Comparison of ENCODE assay signal across 10 mouse cellular contexts in genomic region chr2:20962284-20962683, GRCm38 (mm10). TPM values are rescaled to one million over a fixed set of nuclear protein-coding genes. Genes with fewer than 3 reads are reported as not detected.
DNase-seq lines count a peak whose midpoint lies in the region; ATAC-seq and TF ChIP-seq lines count a peak whose summit lies in the region.
"Had no signal": no experiment of that assay in that cellular context is flagged by ENCODE, and none has a peak within 500 bp of the region (broad histone marks: within the 10 kb centered on the region; RNA-seq: fewer than 3 reads in every experiment).

No protein-coding gene starts in this region.

- H3K4me3 ChIP-seq in heart, embryonic 11.5 days (ENCODE audit: low read depth, low read length): no peak overlapping the region
- peak overlapping the region; percentile 51 for H3K4me3 ChIP-seq in bone marrow macrophage, adult 2 months (ENCODE audit: insufficient read depth, low read length)
- 0 out of 2 replicates have a peak overlapping the region, but pooled peaks have one; percentile 6 for H3K4me3 ChIP-seq in forebrain, embryonic 14.5 days (ENCODE audit: low read depth, low read length)
- H3K4me3 ChIP-seq in liver, embryonic 13.5 days (replicated peaks): no peak overlapping the region

- H3K4me2 ChIP-seq in heart, embryonic 11.5 days: peak overlapping the region; percentile 23
- H3K4me2 ChIP-seq in forebrain, embryonic 14.5 days (ENCODE audit: low read length): peak overlapping the region; percentile 39
- H3K4me2 ChIP-seq in liver, embryonic 13.5 days: peak overlapping the region; percentile 43

- H3K36me3 ChIP-seq in heart, embryonic 11.5 days (ENCODE audit: control insufficient read depth, insufficient read depth, low read length): no peaks in the 10 kb centered on the region
- no peaks in the 10 kb centered on the region for H3K36me3 ChIP-seq in forebrain, embryonic 14.5 days (ENCODE audit: control insufficient read depth, insufficient read depth, low read length)
- H3K36me3 ChIP-seq in liver, embryonic 13.5 days: peaks cover 10% of the 10 kb centered on the region; the same call in 1 of the 2 replicates

- DNase-seq in heart, postnatal 25 days (ENCODE audit: low spot score): no peak
- peak; percentile 59 for DNase-seq in forebrain, embryonic 14.5 days (ENCODE audit: low spot score)
- no peak for DNase-seq in liver, embryonic 13.5 days
- no peak for DNase-seq in spleen, postnatal 14 days (ENCODE audit: low spot score in 2 of 2)
- no peak for DNase-seq in spleen, postnatal 10 days (ENCODE audit: low spot score in 2 of 2)
- DNase-seq in lung, postnatal 14 days: no peak
- DNase-seq: kidney, adult 2 months; thymus, postnatal 14 days had no signal

- H3K9ac ChIP-seq in heart, embryonic 11.5 days (ENCODE audit: low read depth, low read length): peak overlapping the region; percentile 16; the same call in 1 of the 2 replicates
- peak overlapping the region; percentile 38 for H3K9ac ChIP-seq in forebrain, embryonic 14.5 days (ENCODE audit: low read length)
- H3K9ac ChIP-seq in liver, embryonic 13.5 days: 0 out of 2 replicates have a peak overlapping the region, but pooled peaks have one; percentile 0

- intact Hi-C loops in heart, postnatal 25 days (cut with DNase I): loop anchor here (5.0 to 10.0 kb wide), 2 partner anchors 225 to 237 kb away; no protein-coding TSS in a partner anchor

- H3K9me3 ChIP-seq in heart, embryonic 11.5 days (replicated peaks; ENCODE audit: control insufficient read depth, low read length): no peaks in the 10 kb centered on the region
- no peaks in the 10 kb centered on the region for H3K9me3 ChIP-seq in forebrain, embryonic 14.5 days (replicated peaks; ENCODE audit: control insufficient read depth, low read length)
- no peaks in the 10 kb centered on the region for H3K9me3 ChIP-seq in liver, embryonic 13.5 days (replicated peaks)

- no peaks in the 10 kb centered on the region for H3K27me3 ChIP-seq in heart, embryonic 11.5 days (ENCODE audit: control insufficient read depth, insufficient read depth, low read length)
- H3K27me3 ChIP-seq in forebrain, embryonic 14.5 days (replicated peaks; ENCODE audit: control insufficient read depth, insufficient read depth, low read length): no peaks in the 10 kb centered on the region
- H3K27me3 ChIP-seq in liver, embryonic 13.5 days: no peaks in the 10 kb centered on the region

- H3K4me1 ChIP-seq in heart, embryonic 11.5 days (ENCODE audit: control insufficient read depth, insufficient read depth, low read length): peaks cover 52% of the 10 kb centered on the region
- H3K4me1 ChIP-seq in bone marrow macrophage, adult 2 months (ENCODE audit: control insufficient read depth, insufficient read depth, low read length): peaks cover 18% of the 10 kb centered on the region
- H3K4me1 ChIP-seq in forebrain, embryonic 14.5 days (ENCODE audit: control insufficient read depth, insufficient read depth, low read length): peaks cover 48% of the 10 kb centered on the region
- peaks cover 83% of the 10 kb centered on the region for H3K4me1 ChIP-seq in liver, embryonic 13.5 days (replicated peaks)

- no peak for TF ChIP-seq POLR2A in bone marrow macrophage, adult 2 months (IDR thresholded peaks at IDR 0.05; ENCODE audit: borderline replicate concordance, low read depth, low read length)

- ATAC-seq in heart, embryonic 11.5 days (replicated peaks; ENCODE audit: insufficient number of reproducible peaks, low FRiP score, low TSS enrichment): no peak
- peak; percentile 29; the same call in 1 of the 2 replicates for ATAC-seq in forebrain, embryonic 14.5 days
- no peak for ATAC-seq in liver, embryonic 13.5 days (ENCODE audit: low read depth)

- peak overlapping the region; percentile 37; the same call in 1 of the 2 replicates for H3K27ac ChIP-seq in heart, embryonic 11.5 days (ENCODE audit: low read depth, low read length)
- H3K27ac ChIP-seq in bone marrow macrophage, adult 2 months (ENCODE audit: insufficient read depth, low read depth, low read length): peak overlapping the region; percentile 71
- peak overlapping the region; percentile 59; the same call in 1 of the 2 replicates for H3K27ac ChIP-seq in forebrain, embryonic 14.5 days (ENCODE audit: low read depth, low read length)
- H3K27ac ChIP-seq in liver, embryonic 13.5 days: peak overlapping the region; percentile 45; the same call in 1 of the 2 replicates

- WGBS in heart, embryonic 11.5 days (ENCODE audit: insufficient replicate concordance): 28% methylated on average over 2 of the region's 2 CpGs
- 33% methylated on average over 2 of the region's 2 CpGs for WGBS in forebrain, embryonic 14.5 days
- WGBS in liver, embryonic 13.5 days (ENCODE audit: insufficient replicate concordance): 35% methylated on average over 2 of the region's 2 CpGs

- no peak for TF ChIP-seq CTCF in bone marrow macrophage, adult 2 months (IDR thresholded peaks at IDR 0.05; ENCODE audit: low read depth, low read length)

RNA-seq across cellular contexts. Expression of gene Arhgap21, which starts 6.4 kb away (rescaled TPM):
- 19.3 and 20.4 TPM in 2 replicates for polyA plus RNA-seq in heart, embryonic 11.5 days (2014; fragmentation: Nextera tagmentation; extraction: Ambion mirVana)
- 10 to 100 TPM; 70.6 to 77.9 TPM for total RNA-seq in heart, postnatal 25 days (2021)
- 14.7 and 22.7 TPM in 2 replicates for polyA plus RNA-seq in bone marrow macrophage, adult 2 months (2012; ENCODE audit: insufficient read depth, insufficient read length, missing spikeins)
- polyA plus RNA-seq in forebrain, embryonic 14.5 days (2014; fragmentation: Nextera tagmentation; extraction: Ambion mirVana): 34.0 and 43.0 TPM in 2 replicates
- 6.7 and 6.9 TPM in 2 replicates for polyA plus RNA-seq in liver, embryonic 13.5 days (2015; fragmentation: Nextera tagmentation; extraction: Ambion mirVana)

Comparison
In these comparisons a context has a peak if more than half of its experiments do, and no peak if none do; other contexts are left out.
1. H3K4me3 ChIP-seq: peak in bone marrow macrophage, adult 2 months (single experiment) and forebrain, embryonic 14.5 days (single experiment); none in heart, embryonic 11.5 days (single experiment) and liver, embryonic 13.5 days (single experiment).
2. Peak in every context shown above with its lines, with median percentiles within 50 percentile points of each other: H3K27ac ChIP-seq, H3K4me2 ChIP-seq and H3K9ac ChIP-seq.